Mouse (Mus musculus) lung, postnatal 36 days (tissue): ENCODE results near the gene Tmc6.
"Not testable (repeated sequence)": the region's sequence is repeated elsewhere in the genome, so short reads cannot be mapped to it uniquely, and the experiment has no call there.

Experiments
- DNase-seq: peaks from one replicate; pipeline ENCODE4 v3.0.0; 2022; ENCODE audit warnings: mixed read lengths

Gene Tmc6

DNA sequence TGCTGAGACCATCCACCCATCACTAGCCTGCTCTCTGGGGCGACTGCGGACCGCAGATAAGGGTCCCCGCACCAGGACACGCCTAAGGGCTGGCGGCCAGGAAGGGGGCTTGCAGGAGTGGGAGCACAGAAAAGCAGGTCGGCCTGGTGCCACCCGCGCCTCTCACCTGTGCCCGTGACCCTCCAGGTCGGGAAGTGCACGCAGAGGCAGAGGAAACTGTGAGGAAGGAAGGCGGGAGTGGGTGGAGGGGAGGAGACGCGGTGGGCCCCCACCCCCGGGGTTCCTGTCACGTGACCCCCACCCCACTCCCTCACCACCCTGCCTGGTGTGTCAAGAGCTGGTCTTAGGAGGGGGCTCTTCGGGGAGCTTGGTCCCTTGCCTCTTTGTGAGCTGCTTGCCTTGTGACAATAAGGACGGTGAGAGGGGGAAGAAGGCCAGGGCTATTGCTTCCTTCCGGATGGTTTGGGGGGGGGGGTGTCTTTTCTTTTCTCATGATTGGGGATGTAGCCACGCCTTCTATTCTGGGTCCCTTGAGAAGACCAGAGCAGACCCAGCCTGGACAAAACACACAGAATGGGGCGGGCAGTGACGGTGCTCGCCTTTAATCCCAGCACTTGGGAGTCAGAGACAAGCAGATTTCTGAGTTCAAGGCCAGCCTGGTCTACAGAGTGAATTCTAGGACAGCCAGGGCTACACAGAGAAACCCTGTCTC is at the start of gene Tmc6, which contains the start of gene Tmc8:
Tmc6 (minus strand) TSS at position 206 of the 712 bp plus-strand sequence.
Tmc8 (plus strand) TSS at position 84 of the 712 bp plus-strand sequence.
- peak; percentile 71 for DNase-seq

DNA sequence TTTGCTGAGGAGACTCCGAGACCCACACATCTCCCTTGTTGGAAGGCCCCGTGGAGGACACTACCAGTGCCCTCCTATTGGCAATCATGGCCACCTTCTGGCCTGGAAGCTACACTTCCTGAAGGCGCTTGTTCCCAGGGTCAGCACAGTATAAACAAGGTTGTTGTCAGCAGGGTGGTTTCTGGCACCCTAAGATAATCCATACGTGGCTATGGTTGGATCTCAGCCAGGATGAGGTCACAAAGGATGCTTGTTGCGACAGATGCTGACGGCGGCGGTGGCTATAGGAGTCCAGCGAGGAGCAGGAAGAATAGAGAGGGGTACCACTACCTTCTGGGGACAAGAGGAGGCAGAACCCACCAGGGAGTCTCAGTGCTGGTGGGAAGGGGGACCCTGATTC is 48.4 kb upstream of the Tmc6 start:
- peak; percentile 61 for DNase-seq

DNA sequence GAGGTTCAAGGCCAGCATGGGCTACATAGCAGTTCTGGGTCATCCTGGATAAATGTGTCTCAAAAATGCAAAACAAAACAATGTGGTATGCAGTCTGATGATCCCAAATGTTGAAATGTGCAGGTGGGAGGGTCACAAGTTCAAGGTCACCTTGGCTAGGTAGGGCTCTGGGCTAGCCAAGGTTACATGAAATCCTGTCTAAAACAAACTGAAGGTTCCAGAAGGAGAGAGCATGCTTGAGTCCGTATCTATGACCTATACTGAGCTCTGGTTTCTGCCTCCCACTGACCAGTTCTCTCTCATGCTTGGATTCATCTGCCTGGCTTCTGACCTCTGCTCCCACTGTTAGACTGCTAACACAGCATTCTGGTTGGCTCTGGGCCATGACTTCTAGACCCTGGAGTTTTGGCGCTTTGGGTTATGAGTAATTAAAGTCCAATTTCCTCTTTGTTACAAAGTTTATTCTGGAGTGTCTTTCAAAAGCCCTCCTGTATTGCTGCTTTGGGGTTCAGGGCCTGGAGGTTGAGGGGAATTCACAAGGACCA is 47.7 kb upstream of the Tmc6 start:
- peak; percentile 57 for DNase-seq

DNA sequence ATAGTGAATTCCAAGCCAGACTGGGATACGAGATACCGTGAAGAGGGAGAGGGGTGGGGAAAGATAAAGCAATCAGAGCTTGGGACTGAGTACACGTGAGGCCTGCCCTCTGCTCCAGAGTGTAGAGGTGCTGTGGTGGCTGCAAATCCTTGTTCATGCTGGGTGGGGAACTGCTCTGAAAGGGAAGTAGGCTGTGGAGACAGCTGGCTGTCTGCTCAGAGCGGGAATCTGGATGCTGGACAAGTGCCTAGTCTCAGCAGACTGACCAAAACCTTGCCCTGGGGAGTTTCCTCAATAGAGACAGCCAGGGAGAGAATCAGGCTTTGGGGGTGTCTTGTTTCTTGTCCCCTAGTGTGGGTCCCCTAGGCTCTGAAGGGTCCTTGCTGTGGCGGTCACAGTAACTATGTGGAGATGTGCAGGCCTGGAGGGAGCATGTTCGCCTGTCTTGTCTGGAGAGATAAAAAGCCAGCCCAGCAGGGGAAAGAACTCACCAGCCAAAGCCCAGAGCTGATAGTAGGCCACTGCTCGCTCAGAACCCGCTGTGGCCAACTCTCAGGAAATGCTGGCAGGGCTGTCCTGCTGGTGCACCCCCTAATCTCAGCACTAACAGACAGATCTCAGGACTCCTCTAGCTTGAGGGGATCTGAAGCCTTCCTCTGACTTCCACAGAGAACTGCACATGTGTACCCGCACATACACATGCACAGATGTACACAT is 47.0 kb upstream of the Tmc6 start:
- DNase-seq, result peak; percentile 56

DNA sequence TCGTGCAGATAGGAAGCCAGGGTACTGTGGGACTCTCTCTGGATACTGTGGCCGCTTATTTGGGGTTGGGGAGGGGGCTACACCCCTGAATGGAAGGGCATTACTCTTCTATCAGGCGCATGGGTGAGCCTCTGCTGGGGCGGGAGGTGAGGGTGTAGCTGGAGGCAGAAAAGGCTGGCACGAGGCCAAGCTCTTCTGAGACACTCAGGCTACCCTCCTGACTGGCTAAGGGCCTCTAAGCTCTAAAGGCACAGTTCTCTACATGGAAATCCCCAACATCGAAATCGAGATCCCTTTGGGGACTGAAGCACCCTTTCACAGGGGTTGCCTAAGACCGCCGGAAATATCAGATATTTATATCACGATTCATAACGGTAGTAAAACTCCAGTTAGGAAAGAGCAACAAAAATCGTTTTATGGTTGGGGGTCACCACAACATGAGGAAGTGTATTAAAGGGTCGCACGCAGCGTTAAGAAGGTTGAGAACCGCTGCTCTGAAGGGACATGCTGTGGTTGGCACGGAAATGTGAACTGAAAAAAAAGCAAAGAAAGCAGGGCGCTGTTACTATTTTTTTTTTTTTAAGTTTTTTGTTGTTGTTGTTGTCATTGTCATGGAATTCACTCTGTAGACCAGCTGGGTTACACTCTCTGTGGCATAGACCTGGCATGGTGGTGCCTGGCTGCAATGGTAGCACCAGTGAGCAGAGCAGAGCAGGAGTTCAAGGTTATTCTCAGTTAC is 46.3 kb upstream of the Tmc6 start:
- DNase-seq, result peak; percentile 73

DNA sequence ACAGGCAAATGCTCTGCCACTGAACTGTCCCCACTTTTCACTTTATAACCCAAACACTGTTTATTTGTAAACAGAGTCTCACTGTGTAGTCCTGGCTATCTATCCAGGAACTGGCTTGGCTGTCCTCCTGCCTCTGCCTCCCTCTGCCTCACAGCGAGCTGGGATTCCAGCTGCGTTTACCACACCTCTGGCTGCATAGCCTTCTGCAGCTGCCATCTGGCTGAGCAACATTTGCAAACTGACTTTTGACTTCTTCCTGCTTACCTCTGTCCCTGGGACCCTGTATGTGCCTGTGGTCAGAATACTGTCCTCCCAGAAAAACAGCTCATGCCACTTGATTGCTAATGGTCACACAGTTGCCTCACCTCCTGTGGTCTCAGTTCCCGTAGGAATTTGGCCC is 45.4 kb upstream of the Tmc6 start:
- no peak for DNase-seq

DNA sequence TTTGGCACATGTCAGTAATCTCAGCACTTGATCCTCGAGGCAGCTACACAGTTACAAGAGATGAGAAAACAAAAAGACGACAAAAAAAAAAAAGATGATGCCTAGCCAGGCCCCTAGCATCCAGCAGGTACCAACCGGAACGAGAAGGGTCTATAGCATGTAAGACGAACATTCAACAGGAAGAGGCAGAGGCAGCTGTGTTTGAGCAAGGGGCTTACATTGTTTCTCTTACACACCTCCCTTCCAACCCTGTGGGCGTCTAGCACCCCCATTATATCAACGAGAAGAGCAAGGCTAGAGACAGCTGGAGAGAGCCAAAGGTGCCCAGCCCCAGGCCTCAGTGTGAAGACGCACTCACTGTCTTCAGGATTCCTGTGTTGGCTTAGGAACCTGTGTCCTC is 44.9 kb upstream of the Tmc6 start:
- no peak for DNase-seq

DNA sequence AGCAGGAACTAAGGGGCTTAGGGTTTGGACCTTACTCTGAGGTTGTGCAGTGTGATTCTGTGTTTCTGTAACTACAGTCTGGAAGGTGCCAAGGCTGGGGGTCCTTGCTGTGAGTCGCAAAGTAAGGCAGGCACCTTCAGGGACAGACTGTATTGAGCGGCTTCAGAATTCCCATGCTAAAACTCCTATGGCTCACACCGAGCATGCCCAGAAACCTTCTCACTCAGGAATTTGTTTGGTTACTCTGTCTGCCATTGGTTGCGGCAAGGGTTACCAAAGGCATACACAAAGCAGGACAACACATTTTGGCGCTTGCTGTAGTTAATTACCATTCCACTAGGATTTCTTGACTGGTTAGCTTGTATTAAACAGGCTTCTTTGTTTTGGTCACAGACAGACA is 44.2 kb upstream of the Tmc6 start:
- DNase-seq, result no peak

DNA sequence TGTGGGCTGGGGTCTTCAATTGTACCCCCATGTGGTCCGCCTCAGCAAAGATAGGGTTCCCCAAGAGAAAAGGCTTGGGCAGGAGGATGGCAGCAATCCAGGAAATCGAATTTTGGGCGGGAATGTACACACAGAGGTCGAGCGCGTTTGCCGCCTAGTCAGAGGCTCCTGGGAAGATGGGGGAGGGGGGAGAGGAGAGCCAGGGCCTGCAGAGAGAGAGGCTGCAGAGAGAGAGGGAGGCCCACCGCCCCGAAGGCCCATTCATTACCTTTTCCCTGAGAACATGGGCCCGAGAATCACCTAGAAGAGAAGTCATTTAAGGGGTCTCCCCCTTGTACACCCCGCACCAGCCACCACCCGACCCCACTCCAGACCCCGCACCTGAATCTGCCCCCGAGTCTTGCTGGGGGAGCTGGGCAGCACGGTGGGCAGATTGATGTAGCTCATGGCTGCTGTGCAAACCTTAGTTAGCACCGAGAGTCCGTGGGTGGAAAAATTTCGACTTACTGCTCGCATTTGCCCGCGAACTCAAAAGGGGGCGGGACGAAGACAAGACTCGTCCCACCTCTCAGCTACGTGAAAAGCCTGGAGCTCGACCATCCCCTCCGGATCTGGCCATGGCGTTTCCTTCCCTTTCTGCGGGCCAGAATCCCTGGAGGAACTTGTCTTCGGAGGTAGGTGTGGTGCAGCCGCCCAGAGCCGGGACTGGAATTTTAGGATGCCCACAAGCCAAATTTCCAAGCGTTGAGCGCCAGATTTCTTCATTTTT is 43.5 kb upstream of the Tmc6 start, which contains the start of the genes Afmid and Tk1:
Afmid (plus strand) TSS at position 592 of the 769 bp plus-strand sequence.
Tk1 (minus strand) TSS at position 760 of the 769 bp plus-strand sequence.
- DNase-seq, result peak; percentile 83

DNA sequence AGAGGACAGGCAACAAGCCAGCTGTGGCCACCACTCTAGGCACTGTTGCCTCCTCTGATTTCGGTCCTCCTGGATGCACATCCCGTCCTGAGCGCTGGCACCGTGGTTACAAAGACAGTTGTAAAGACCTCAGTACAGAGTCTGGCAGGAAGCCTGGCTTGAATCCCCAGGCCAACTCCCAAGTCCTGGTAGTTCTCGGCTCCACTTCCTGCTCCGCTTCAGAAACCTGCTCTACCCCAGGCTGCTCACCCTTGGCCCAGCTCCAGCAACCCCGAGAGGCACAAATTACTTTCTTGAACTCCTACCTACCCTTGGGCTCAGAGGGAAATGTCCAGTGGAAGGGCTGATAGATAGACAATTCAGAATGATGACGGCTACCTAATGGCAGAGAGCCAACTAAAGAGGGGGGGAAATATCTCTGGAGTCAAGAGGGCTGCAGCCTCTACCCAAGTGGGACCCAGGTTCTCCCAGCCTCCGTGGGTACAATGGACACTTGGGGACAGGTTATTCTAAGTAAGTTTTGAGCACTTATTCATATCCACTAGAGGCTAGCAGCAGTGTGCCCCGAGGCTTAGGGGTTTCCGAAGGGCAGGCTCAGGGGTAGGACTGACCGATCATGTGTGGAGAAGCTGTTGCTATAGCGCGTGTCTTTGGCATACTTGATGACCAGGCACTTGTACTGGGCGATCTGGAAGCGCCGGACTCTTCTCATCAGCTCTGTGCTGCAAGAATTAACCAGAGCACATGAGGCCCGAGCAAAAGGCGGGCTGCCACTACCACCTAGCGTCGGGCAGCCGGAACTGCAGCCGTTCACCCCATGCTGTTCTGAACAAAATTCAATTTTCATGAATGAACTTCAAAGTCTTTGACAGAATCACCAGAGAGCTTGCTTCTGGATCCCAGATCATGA is 42.3 kb upstream of the Tmc6 start:
- DNase-seq, result peak; percentile 90

DNA sequence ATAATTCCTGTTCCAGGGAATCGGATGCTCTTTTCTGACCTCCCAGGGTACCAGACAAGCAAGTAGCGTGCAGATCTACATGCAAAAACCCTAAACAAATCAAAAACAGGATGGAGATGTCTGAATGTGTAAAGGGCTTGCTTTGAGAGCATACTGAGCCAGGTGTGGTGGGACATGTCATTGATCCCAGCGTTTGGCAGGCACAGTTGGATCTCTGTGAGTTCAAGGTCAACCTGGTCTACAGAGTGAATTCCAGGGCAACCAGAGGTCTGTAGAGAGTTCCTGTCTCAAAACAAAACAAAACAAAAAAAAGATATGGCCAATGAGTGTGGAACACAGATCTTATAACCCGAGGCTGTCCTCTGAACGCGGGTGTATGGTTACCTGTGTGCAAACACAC is 41.4 kb upstream of the Tmc6 start:
- no peak for DNase-seq

DNA sequence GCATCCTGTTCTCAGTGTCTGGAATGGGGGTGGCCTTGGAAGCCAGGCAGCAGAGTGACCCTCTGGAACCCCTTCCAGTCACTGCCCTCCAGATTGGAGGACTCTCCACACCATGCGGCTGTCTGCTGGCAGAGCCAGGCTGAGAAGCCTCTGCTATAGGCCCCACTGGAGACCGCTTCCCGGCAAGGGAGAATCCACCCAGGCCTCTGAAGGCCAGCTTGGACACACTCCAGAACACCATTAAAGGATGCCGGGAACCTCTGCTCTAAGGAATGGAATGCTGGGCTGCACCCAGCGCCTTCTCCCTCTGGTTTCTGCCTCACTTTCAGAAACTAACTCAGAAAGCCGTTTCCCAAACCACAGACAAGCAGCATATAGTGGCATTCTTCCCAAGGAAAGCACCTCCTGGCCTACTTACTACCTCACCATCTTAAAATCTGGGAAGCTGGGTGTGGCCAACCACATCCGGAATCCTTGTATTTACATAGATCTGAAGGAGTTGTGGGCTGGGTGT is 40.8 kb upstream of the Tmc6 start:
- peak; percentile 67 for DNase-seq

DNA sequence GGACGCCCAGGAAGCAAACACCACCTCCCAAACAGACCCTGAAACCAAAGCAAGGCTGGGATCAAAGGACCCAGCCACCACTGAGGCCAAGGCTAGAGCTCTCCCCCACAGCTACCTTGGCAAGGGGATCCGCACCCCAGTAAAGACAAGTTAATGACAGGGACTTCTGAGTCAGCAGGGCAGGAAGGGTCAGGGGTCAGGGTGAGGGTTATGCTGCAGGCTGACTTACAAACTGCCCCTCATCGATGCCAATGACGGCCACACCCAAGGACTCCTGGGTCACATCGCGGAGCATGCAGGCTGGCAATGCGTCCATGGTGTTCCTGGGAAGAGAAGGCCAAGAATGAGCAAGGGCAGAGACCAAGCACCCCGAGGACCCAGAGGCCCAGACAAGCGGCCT is 39.9 kb upstream of the Tmc6 start:
- no peak for DNase-seq

DNA sequence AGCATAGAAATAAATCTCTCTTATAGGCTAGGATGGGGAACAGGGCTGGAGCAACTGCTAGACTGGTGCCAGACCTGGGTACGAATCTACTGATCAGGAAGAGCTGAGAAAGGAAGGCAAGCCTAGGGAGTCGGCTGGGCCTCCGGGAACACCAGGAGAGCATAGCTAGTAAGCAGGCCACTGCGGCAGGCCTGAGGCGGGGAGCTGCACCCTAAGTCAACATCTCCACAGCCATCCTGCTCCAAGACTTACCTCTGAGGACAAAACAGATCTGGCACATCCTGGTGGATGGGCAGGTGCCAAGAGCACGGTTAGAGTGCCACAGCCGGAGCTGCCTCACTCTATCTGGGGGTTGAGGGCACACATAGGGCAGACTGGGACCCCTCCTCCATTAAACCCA is 38.2 kb upstream of the Tmc6 start:
- DNase-seq, result no peak

DNA sequence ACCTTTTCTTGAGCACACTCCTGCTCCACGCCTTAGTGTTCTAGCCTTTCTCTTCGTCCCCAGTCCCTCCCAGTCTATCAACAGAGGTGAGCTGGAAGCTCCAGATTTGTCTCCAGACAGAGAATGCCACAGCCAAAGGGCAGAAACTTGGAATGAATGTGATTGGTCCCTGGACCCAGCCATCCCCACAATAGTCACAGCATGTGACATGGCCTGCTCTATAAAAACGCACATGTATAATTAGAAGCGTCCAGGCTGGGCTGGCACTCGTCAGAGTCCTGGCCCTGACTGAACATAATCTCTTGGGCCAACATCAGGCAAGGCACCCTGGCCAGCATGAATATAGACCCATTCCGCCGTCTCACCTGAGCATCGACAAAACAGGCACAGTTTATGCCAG is 37.1 kb upstream of the Tmc6 start:
- DNase-seq, result no peak

DNA sequence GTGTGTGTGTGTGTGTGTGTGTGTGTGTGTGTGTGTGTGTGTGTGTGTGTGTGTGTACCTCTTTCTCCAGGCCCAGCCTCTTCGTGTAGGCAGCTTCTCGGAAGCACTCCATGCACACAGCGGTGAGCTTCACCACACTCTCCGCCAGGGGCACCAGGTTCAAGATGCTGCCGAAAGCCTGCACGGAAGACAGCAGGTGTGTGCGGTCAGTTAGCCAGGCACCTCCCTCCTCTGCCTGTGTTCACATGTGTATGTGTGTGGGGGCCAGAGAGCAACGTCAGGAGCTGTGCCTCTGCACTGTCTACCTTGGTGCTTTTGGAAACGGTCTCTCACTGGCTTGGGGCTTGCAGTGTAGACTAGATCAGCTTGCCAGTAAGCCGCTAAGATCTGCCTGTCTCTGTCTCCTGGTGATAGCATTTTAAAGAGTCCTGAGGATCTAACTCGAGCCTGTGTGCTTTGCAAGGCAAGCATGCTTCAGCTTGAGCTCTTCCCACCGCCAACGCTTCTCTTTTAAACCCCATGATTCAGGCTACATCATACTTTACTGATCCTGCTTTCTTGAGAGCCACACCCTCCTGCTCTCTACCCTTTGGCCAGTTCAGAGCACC is 34.5 kb upstream of the Tmc6 start:
- no peak for DNase-seq

DNA sequence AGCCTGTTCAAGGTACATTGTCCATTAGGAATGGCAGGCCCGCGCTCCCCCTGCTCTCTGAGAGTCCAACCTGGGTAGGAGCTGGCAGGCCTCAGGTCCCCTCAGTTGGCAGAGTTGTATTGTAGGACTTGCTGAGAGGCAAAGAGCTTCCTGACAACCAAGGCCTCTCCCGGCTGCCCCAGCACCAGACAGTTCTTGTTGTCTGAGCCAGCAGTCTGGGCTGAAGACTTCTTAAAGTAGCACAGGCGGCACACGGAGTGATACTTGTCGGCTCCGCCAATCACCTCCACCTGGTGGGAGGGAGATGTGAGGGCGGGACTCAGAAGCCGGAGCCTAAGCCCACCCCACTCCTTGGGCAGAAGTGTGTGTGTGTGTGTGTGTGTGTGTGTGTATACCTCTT is 33.9 kb upstream of the Tmc6 start:
- not testable (repeated sequence) for DNase-seq

DNA sequence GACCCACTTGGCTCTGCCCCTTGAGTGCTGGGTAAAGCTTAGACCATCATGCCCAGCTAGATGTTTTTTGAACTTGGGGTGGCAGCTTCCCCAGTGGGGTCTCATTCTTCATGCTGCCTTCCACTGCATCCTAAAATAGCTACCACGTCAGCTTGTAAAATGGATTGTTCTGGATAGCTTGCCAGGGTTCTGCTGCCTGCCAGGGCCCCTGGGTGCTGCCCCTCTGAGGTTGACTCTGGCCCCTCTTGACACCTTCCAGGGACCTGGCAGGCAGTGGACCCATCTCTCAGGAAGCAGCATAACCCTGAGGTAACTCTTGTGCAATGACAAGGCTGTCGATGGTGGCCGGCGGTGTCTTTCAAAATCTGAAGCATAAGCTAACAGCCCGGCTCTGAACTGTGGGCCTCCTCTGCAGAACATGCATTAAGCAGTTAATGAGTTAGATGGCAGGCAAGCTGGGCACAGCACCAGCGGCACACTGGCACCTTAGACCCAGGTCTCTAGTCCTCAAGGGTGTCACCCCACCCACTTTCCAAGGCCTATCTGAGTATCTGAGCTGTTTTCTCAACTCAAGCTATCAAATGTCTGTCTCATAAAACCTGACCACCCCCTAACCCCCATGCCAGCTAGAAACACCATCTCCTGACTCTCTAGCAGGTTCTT is 32.8 kb upstream of the Tmc6 start:
- DNase-seq, result no peak

DNA sequence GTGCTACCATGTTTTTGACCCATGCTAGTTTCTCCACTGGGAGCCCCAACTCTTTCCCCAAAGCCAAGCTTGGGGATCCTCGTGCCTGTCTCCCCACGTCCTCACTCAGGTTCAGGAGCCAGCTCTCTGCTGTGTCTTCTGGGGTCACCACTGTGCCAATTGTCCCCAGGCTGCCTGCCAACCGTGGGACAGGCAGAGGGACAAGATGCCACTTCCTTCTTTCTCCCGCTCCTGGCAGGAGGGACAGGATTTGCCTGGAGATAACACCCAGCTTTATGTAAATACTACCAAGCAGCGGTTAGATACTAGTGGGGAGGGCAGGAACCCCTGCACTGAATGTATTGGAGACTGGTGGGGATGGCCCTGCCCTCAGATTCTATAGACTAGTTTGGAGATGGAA is 31.9 kb upstream of the Tmc6 start:
- DNase-seq, result peak; percentile 52

DNA sequence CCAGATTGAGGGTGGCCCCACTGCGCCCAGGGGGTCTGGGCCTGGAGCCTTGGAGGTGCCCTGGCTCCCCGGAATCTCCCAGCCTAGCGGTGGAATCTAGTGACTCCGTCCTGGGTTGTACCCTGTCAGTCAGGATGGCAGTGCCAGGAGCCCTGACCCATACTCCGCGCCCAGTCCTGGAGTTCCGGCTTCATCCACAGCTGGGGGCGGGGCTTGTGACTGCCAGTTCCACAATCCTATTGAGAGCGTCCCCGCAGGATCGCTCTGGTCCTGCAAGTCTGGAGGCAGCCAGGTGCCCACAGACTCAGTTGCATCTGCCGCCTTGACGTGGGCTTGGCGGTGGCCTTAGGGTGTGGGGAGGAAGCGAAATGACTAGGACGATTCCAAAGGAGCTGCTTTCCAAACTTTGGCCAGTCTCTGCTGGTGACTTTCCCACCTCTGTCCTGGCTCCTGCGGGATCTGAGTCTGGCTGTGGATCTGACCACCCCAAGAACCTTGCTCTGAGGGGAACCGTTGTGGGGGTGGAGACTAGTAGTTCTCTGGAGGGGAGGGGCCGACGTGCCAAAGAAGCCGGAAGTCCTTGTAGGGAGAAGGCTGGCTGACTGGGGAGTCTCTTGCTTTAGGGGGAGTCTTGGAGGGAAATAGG is 28.5 kb upstream of the Tmc6 start:
- DNase-seq, result peak; percentile 98
